Mouse (Mus musculus) heart, embryonic 10.5 days (tissue): Measurements from ENCODE around the gene Ccdc88c. TPM values are rescaled to one million over a fixed set of nuclear protein-coding genes. Genes with fewer than 3 reads are reported as not detected.

Experiments used
- DNase-seq: peaks from one replicate; pipeline ENCODE4 v3.0.0-alpha.2; 2017; ENCODE audit warnings: low spot score
- H3K27ac ChIP-seq: fragments of 300-500 bp; sonication (generic); 2 replicates; pipeline ENCODE4 v1.5.1; 2016; ENCODE audit warnings: mild to moderate bottlenecking
- H3K27me3 ChIP-seq: fragments of 300-500 bp; sonication (generic); 2 replicates; pipeline ENCODE4 v1.6.1; 2016; ENCODE audit warnings: mild to moderate bottlenecking; ENCODE audit not compliant: poor library complexity, insufficient read depth, severe bottlenecking
- H3K36me3 ChIP-seq: fragments of 300-500 bp; sonication (generic); 2 replicates; pipeline ENCODE4 v1.6.1; 2016; ENCODE audit warnings: mild to moderate bottlenecking, moderate library complexity
- H3K4me1 ChIP-seq: fragments of 300-500 bp; sonication (generic); 2 replicates; pipeline ENCODE4 v1.6.1; 2016; ENCODE audit warnings: mild to moderate bottlenecking
- H3K4me3 ChIP-seq: fragments of 300-500 bp; sonication (generic); 2 replicates; pipeline ENCODE4 v1.5.1; 2016; ENCODE audit warnings: mild to moderate bottlenecking, moderate library complexity
- H3K9me3 ChIP-seq: fragments of 300-500 bp; sonication (generic); 2 replicates; pipeline ENCODE4 v1.6.1; 2016; ENCODE audit warnings: mild to moderate bottlenecking, moderate library complexity
- WGBS: fragments of 180-500 bp; shearing (Covaris S2); methylation state at CpG from one replicate; pipeline ENCODE4 v1.1.7; 2016; 5-methylcytosine and 5-hydroxymethylcytosine counted together
- polyA plus RNA-seq: library from polyadenylated mRNA; unstranded; fragments of >200 nt; fragmentation: Nextera tagmentation; extraction: Ambion mirVana; gene quantifications from 2 replicates; pipeline ENCODE4 v1.2.1, GENCODE M21; 2016

The Ccdc88c gene
- 2.3 and 4.4 TPM in 2 replicates for polyA plus RNA-seq

DNA sequence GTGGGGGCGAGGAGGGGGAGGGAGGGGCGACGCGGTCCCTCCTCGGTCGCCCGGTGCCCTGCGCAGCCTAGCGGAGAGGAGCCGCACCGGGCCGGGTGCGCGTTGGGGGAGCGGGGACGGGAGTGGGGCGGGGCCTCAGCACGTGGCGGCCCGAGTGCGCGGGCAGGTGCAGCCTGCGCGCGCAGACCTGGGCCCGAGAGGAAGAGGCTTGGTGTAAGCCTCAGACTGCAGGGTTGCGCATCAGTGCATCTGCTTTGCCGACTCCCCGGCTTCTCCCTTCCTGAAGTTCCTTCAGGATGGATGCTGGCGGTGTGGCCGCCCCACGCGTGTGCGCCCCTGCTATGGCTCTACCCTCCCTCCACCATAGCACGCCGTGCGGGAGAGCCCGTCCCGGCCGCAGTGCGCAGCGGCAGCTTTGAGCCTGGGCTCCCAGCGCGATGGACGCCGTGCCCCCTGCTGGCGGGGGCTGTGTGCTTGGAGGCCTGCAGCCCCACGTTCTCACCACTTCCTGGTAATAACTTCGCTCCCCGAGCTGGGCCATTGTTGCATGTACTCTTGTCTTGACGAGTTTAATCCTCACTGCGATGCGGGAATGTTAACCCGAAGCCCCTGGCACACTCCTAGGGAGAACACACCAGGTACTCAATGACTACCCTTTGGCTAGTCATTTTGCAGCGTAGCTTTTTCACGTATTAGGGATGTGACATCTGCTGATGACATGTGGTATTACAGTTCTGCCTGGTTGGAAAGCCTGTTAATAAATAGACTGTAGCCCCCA, at the start of gene Ccdc88c:
Gene Ccdc88c (minus strand): TSS at position 103 of the 778 bp plus-strand sequence.
- H3K4me3 ChIP-seq, result peak within 1 kb of the TSS; percentile 79
- DNase-seq, result peak; percentile 93
- H3K9me3 ChIP-seq, result no peaks in the 10 kb centered on the region
- peak within 1 kb of the TSS; percentile 90 for H3K27ac ChIP-seq
- H3K4me1 ChIP-seq, result peaks cover 29% of the 10 kb centered on the region; the same call in 1 of the 2 replicates
- under 1% methylated on average over 44 of the region's 56 CpGs for WGBS
- H3K36me3 ChIP-seq, result no peaks in the 10 kb centered on the region
- H3K27me3 ChIP-seq, result peaks cover 64% of the 10 kb centered on the region

- H3K27me3 ChIP-seq, result no peaks in the 10 kb centered on the region
- H3K4me3 ChIP-seq, result no peak overlapping the region
- H3K36me3 ChIP-seq, result peaks cover 21% of the 10 kb centered on the region
- DNase-seq, result no peak
- peaks cover 8% of the 10 kb centered on the region; the same call in 1 of the 2 replicates for H3K4me1 ChIP-seq
- H3K27ac ChIP-seq, result no peak overlapping the region
- no peaks in the 10 kb centered on the region for H3K9me3 ChIP-seq
These were observed 49.1 kb upstream of the Ccdc88c start for GRCm38 (mm10) chr12:101077955-101078354.

- Histone ChIP-seq H3K27ac (no peak overlapping the region), H3K9me3 (no peaks in the 10 kb centered on the region), H3K4me1 (peaks cover under 1% of the 10 kb centered on the region; the same call in 1 of the 2 replicates), H3K36me3 (peaks cover 17% of the 10 kb centered on the region), H3K4me3 (no peak overlapping the region), H3K27me3 (no peaks in the 10 kb centered on the region)
- DNase-seq, result no peak
- WGBS, result 85% methylated on average over 3 of the region's 3 CpGs
These were observed 46.6 kb upstream of the Ccdc88c start for GRCm38 (mm10) chr12:101075433-101075832.

GRCm38 (mm10) chr12:101074821-101075429, 46.1 kb upstream of the Ccdc88c start:
- no peaks in the 10 kb centered on the region for H3K27me3 ChIP-seq
- peaks cover 14% of the 10 kb centered on the region for H3K36me3 ChIP-seq
- H3K4me1 ChIP-seq, result no peaks in the 10 kb centered on the region
- no peak for DNase-seq
- no peak overlapping the region for H3K27ac ChIP-seq
- H3K9me3 ChIP-seq, result no peaks in the 10 kb centered on the region
- WGBS, result 93% methylated on average over 4 of the region's 4 CpGs
- H3K4me3 ChIP-seq, result no peak overlapping the region

- no peaks in the 10 kb centered on the region for H3K4me1 ChIP-seq
- H3K27me3 ChIP-seq, result no peaks in the 10 kb centered on the region
- H3K36me3 ChIP-seq, result peaks cover 38% of the 10 kb centered on the region
- no peak overlapping the region for H3K27ac ChIP-seq
- 87% methylated on average over 1 of the region's 1 CpGs for WGBS
- no peaks in the 10 kb centered on the region for H3K9me3 ChIP-seq
- no peak overlapping the region for H3K4me3 ChIP-seq
- no peak for DNase-seq
These were observed 41.0 kb upstream of the Ccdc88c start for GRCm38 (mm10) chr12:101069813-101070212.

- Histone ChIP-seq H3K4me1 (no peaks in the 10 kb centered on the region), H3K27me3 (no peaks in the 10 kb centered on the region), H3K4me3 (no peak overlapping the region), H3K36me3 (peaks cover 68% of the 10 kb centered on the region), H3K9me3 (no peaks in the 10 kb centered on the region), H3K27ac (no peak overlapping the region)
- WGBS, result 79% methylated on average over 1 of the region's 1 CpGs
- DNase-seq, result no peak
These were observed 37.5 kb upstream of the Ccdc88c start for GRCm38 (mm10) chr12:101066329-101066728.

DNA sequence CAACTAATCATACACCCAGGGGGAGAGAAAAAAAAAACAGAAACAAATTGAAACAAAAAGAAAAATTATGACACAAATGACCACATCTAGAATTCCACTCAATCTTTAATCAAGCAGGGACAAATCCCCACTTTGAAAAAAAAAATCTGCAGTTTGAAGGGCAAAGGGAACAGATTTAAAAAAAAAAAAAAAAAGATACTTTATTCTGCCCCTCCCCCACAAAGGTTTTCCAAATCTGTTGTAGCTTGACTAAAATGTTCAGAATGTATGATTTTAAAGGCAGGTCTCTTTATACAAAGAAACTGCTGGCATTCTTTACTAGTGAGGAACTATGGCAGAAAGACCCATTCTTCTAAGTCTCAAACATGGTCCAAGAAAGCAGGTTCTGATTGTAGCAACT, 11.1 kb upstream of the Ccdc88c start:
- no peak for DNase-seq
- no peak overlapping the region for H3K4me3 ChIP-seq
- no peaks in the 10 kb centered on the region for H3K27me3 ChIP-seq
- H3K9me3 ChIP-seq, result no peaks in the 10 kb centered on the region
- no peak overlapping the region for H3K27ac ChIP-seq
- peaks cover 64% of the 10 kb centered on the region for H3K36me3 ChIP-seq
- H3K4me1 ChIP-seq, result no peaks in the 10 kb centered on the region

DNA sequence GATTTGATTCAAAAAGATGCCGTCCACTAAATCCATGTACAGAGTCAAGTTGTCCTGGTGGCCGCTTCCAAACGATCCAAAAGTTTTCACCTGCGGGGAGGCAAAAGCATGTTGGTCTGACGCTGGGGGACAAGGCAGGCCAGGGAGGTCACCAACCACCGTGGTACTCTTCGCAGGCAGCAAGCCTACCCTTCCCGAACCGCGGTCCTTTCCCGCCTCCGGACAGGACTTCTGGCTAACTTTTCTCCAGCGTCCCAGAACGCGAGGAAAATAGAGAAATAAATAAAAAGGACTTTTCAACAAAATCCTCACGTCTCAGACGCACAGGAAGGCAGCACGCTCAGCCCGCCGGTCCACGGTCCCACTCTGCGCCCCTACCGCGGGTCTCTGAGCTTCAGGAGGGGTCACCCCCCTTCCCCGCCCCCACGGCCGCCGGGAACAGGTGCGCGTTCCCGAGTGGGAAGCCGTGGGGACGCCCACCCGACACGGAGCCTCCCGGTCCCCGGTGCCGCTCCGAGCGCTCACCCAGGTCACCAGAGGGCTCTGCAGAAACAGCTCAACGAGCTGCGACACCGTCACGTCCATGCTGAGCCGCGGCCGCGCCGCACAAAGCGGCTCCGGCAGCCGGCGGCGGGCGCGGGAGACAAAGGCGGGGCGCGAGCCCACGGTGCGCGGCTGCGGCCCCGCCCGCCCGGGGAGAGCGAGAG, 456 bp downstream of the Ccdc88c start:
- no peaks in the 10 kb centered on the region for H3K9me3 ChIP-seq
- under 1% methylated on average over 66 of the region's 67 CpGs for WGBS
- peaks cover 29% of the 10 kb centered on the region; the same call in 1 of the 2 replicates for H3K4me1 ChIP-seq
- peak overlapping the region; percentile 79 for H3K4me3 ChIP-seq
- no peaks in the 10 kb centered on the region for H3K36me3 ChIP-seq
- DNase-seq, result peak; percentile 77
- H3K27me3 ChIP-seq, result peaks cover 71% of the 10 kb centered on the region
- H3K27ac ChIP-seq, result peak overlapping the region; percentile 90

GRCm38 (mm10) chr12:101027451-101028246, 1.2 kb downstream of the Ccdc88c start:
- H3K4me1 ChIP-seq, result peaks cover 29% of the 10 kb centered on the region; the same call in 1 of the 2 replicates
- H3K27ac ChIP-seq, result peak overlapping the region; percentile 90; the same call in 1 of the 2 replicates
- H3K9me3 ChIP-seq, result no peaks in the 10 kb centered on the region
- DNase-seq, result peak; percentile 76
- H3K27me3 ChIP-seq, result peaks cover 76% of the 10 kb centered on the region
- H3K36me3 ChIP-seq, result no peaks in the 10 kb centered on the region
- WGBS, result 4% methylated on average over 19 of the region's 19 CpGs
- peak overlapping the region; percentile 79 for H3K4me3 ChIP-seq

DNA sequence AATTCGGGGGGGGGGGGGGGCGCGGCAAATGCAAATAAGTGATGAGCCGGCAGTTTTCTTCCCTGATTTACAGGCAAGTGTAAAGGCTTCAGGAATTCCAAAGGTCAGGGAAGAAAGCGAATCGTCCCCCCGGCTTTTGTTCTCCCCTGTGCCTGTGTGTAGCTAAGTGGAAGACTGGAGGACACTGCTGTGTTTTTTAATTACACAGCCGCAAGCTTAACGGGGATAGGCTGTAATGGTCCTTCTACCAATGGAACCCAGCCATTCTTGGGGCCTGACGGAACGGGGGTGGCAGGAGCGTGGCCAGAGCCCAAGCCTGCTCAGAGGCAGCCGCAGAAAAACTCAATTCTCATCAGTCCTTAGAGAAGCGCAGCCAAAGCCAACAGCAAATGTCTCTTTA, 1.9 kb downstream of the Ccdc88c start:
- H3K4me3 ChIP-seq, result peak overlapping the region; percentile 79; the same call in 1 of the 2 replicates
- H3K4me1 ChIP-seq, result peaks cover 29% of the 10 kb centered on the region; the same call in 1 of the 2 replicates
- H3K27ac ChIP-seq, result no peak overlapping the region
- 15% methylated on average over 14 of the region's 14 CpGs for WGBS
- H3K27me3 ChIP-seq, result peaks cover 75% of the 10 kb centered on the region
- no peaks in the 10 kb centered on the region for H3K36me3 ChIP-seq
- peak; percentile 52 for DNase-seq
- H3K9me3 ChIP-seq, result no peaks in the 10 kb centered on the region

GRCm38 (mm10) chr12:101026518-101026917, 2.3 kb downstream of the Ccdc88c start:
- Histone ChIP-seq H3K9me3 (no peaks in the 10 kb centered on the region), H3K4me1 (peaks cover 29% of the 10 kb centered on the region; the same call in 1 of the 2 replicates), H3K27me3 (peaks cover 75% of the 10 kb centered on the region), H3K4me3 (0 out of 2 replicates have a peak overlapping the region, but pooled peaks have one; percentile 79), H3K36me3 (no peaks in the 10 kb centered on the region), H3K27ac (no peak overlapping the region)
- WGBS, result 67% methylated on average over 7 of the region's 7 CpGs
- DNase-seq, result peak; percentile 66

- 70% methylated on average over 4 of the region's 4 CpGs for WGBS
- H3K27ac ChIP-seq, result no peak overlapping the region
These were observed 2.8 kb downstream of the Ccdc88c start for GRCm38 (mm10) chr12:101026025-101026424.

More at GRCm38 (mm10) chr12:101026025-101026424, 2.8 kb downstream of the Ccdc88c start:
- Histone ChIP-seq H3K36me3 (no peaks in the 10 kb centered on the region), H3K9me3 (no peaks in the 10 kb centered on the region), H3K4me1 (peaks cover 29% of the 10 kb centered on the region; the same call in 1 of the 2 replicates), H3K27me3 (peaks cover 78% of the 10 kb centered on the region), H3K4me3 (no peak overlapping the region)
- peak; percentile 36 for DNase-seq
